Mouse (Mus musculus) E14TG2a.4 (cell line): ENCODE results near the gene Gm20388.
A peak's percentile ranks its signal among the peaks of the same experiment; 100 is the strongest.
"Not testable (repeated sequence)": the region's sequence is repeated elsewhere in the genome, so short reads cannot be mapped to it uniquely, and the experiment has no call there.

ENCODE experiments used
- H3K27me3 ChIP-seq: 2 replicates; pipeline ENCODE4 v1.6.1; 2014; ENCODE audit warnings: low read length, control low read depth; ENCODE audit not compliant: insufficient read depth
- H3K36me3 ChIP-seq: 2 replicates; pipeline ENCODE4 v1.6.1; 2014; ENCODE audit warnings: low read length, control low read depth; ENCODE audit not compliant: insufficient read depth
- H3K4me1 ChIP-seq: replicated peaks from 2 replicates; pipeline ENCODE4 v1.6.1; 2014; ENCODE audit warnings: low read depth, low read length, control low read depth
- H3K4me3 ChIP-seq: replicated peaks from 2 replicates; pipeline ENCODE4 v1.5.1; 2014; ENCODE audit warnings: mild to moderate bottlenecking, low read length
- H3K9me3 ChIP-seq: 2 replicates; pipeline ENCODE4 v1.6.1; 2014; ENCODE audit warnings: low read length, control low read depth
- CTCF ChIP-seq: conservative IDR thresholded peaks from 2 replicates; pipeline ENCODE4 v1.5.1; 2014; ENCODE audit warnings: low read length
- NANOG ChIP-seq: IDR thresholded peaks from 2 replicates; pipeline ENCODE4 v1.6.1; 2014; ENCODE audit warnings: borderline replicate concordance, low read length, mixed read lengths
- POU5F1 ChIP-seq: IDR thresholded peaks from 2 replicates; pipeline ENCODE4 v1.6.1; 2014; ENCODE audit warnings: low read length, borderline replicate concordance

Gene Gm20388

GRCm38 (mm10) chr8:123101735-123102685 lies 3191.4 kb downstream of the Gm20388 start, which contains the start of gene Rpl13:
Gene Rpl13 (plus strand): TSS chr8:123102350.
- no peaks in the 10 kb centered on the region for H3K9me3 ChIP-seq
- peaks cover 50% of the 10 kb centered on the region for H3K4me1 ChIP-seq
- H3K4me3 ChIP-seq, result peak within 1 kb of the TSS; percentile 95
- H3K36me3 ChIP-seq, result peaks cover 37% of the 10 kb centered on the region
- H3K27me3 ChIP-seq, result no peaks in the 10 kb centered on the region
- TF ChIP-seq POU5F1, result no peak
- no peak for TF ChIP-seq NANOG
- no peak for TF ChIP-seq CTCF

GRCm38 (mm10) chr8:123102855-123103254 lies 3192.2 kb downstream of the Gm20388 start:
- H3K36me3 ChIP-seq, result peaks cover 29% of the 10 kb centered on the region
- peak overlapping the region; percentile 95 for H3K4me3 ChIP-seq
- H3K9me3 ChIP-seq, H3K27me3 ChIP-seq: not testable (repeated sequence)
- H3K4me1 ChIP-seq, result peaks cover 41% of the 10 kb centered on the region

- Histone ChIP-seq H3K4me1 (peaks cover 38% of the 10 kb centered on the region), H3K9me3 (no peaks in the 10 kb centered on the region), H3K27me3 (no peaks in the 10 kb centered on the region)
Measured at GRCm38 (mm10) chr8:123103285-123103684, 3192.6 kb downstream of the Gm20388 start.

GRCm38 (mm10) chr8:123104046-123104767 lies 3193.6 kb downstream of the Gm20388 start:
- H3K9me3 ChIP-seq, result no peaks in the 10 kb centered on the region
- peaks cover 29% of the 10 kb centered on the region for H3K36me3 ChIP-seq
- no peak for TF ChIP-seq NANOG
- TF ChIP-seq CTCF, result no peak
- no peak for TF ChIP-seq POU5F1

More at GRCm38 (mm10) chr8:123103285-123103684, 3192.6 kb downstream of the Gm20388 start:
- H3K4me3 ChIP-seq, result peak overlapping the region; percentile 95
- H3K36me3 ChIP-seq, result peaks cover 29% of the 10 kb centered on the region
- TF ChIP-seq POU5F1 (no peak), CTCF (no peak), NANOG (no peak)

GRCm38 (mm10) chr8:123105553-123106326 lies 3195.1 kb downstream of the Gm20388 start:
- peak; percentile 15; the same call in 1 of the 2 replicates for TF ChIP-seq CTCF
- TF ChIP-seq NANOG, result no peak
- no peak for TF ChIP-seq POU5F1
- Histone ChIP-seq H3K36me3 (peaks cover 29% of the 10 kb centered on the region), H3K4me3 (no peak overlapping the region), H3K9me3 (no peaks in the 10 kb centered on the region), H3K4me1 (peaks cover 21% of the 10 kb centered on the region), H3K27me3 (no peaks in the 10 kb centered on the region)

More at GRCm38 (mm10) chr8:123104046-123104767, 3193.6 kb downstream of the Gm20388 start:
- H3K27me3 ChIP-seq, result no peaks in the 10 kb centered on the region
- peaks cover 33% of the 10 kb centered on the region for H3K4me1 ChIP-seq
- peak overlapping the region; percentile 95 for H3K4me3 ChIP-seq

- Histone ChIP-seq H3K9me3 (no peaks in the 10 kb centered on the region), H3K4me3 (no peak overlapping the region), H3K36me3 (peaks cover 29% of the 10 kb centered on the region), H3K4me1 (peaks cover 15% of the 10 kb centered on the region), H3K27me3 (no peaks in the 10 kb centered on the region)
- no peak for TF ChIP-seq POU5F1
- no peak; the same call in 1 of the 2 replicates for TF ChIP-seq CTCF
- no peak for TF ChIP-seq NANOG
Measured at GRCm38 (mm10) chr8:123106531-123106930, 3195.9 kb downstream of the Gm20388 start.

GRCm38 (mm10) chr8:123108010-123108409 lies 3197.4 kb downstream of the Gm20388 start:
- peaks cover 26% of the 10 kb centered on the region for H3K36me3 ChIP-seq
- TF ChIP-seq CTCF, result no peak
- TF ChIP-seq NANOG, result no peak
- TF ChIP-seq POU5F1, result no peak
- no peaks in the 10 kb centered on the region for H3K9me3 ChIP-seq
- H3K4me1 ChIP-seq, result peaks cover 13% of the 10 kb centered on the region
- H3K27me3 ChIP-seq, result peaks cover 3% of the 10 kb centered on the region
- no peak overlapping the region for H3K4me3 ChIP-seq

GRCm38 (mm10) chr8:123108953-123109352 lies 3198.3 kb downstream of the Gm20388 start:
- Histone ChIP-seq H3K4me3 (no peak overlapping the region), H3K36me3 (peaks cover 17% of the 10 kb centered on the region), H3K27me3 (peaks cover 7% of the 10 kb centered on the region), H3K4me1 (peaks cover 12% of the 10 kb centered on the region), H3K9me3 (no peaks in the 10 kb centered on the region)
- TF ChIP-seq CTCF, result no peak
- no peak for TF ChIP-seq POU5F1
- TF ChIP-seq NANOG, result no peak
